Mouse (Mus musculus): ENCODE measurements at regions not wholly inside any gene's neighbourhood (a gene's known extent, or its start where the extent isn't known, plus 50 kb on each side); places are given as distances from the start of the nearest gene placed in this dataset.

DNA sequence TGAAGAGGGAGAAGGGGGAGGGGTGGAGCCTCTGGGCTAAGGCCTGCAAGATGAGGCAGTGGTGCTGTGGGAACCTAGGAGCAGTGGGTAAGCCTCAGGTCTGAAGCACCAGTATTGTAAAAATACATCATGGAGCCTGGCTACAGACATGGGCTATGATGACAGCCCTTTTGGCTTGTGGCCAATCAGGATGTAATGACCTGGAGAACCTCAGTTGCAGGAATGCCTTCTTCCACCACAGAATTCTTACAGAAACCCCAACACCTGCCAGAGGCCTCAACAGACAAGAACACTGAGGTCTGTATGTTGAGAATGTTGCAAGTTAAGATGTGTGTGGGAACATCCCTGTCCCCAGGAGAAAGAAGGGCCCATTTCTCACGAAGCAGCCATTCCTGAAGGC, 172.1 kb downstream of the Mtx2 start:
- no peak for DNase-seq (ENCODE audit: low spot score)
- Histone ChIP-seq H3K36me3 (no peaks in the 10 kb centered on the region), H3K4me1 (peaks cover 12% of the 10 kb centered on the region; the same call in 1 of the 2 replicates), H3K27ac (no peak overlapping the region), H3K9me3 (no peaks in the 10 kb centered on the region), H3K27me3 (ENCODE audit: insufficient read depth, poor library complexity, severe bottlenecking) (no peaks in the 10 kb centered on the region), H3K4me3 (no peak overlapping the region)
- 82% methylated on average over 1 of the region's 1 CpGs for WGBS

DNA sequence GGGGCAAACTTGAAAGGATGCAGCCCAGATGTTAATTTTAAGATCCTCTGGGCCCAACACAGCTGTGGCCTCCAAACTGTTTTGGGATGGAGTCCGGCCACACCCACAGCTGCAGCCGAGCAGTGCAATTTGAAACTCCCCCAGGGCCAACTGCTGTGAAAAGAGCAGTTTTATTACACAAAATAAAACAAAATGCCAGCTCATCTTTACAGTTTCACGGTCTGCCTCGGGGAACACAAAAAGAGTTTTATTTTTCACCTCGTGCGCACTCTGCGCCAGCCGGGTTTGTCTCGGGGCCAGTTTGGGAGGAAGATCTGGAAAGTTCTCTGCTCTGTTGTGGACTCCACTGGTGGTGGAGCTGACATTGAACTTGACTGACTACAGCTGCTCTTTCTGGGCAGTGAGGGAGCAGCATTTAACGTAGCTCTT, 174.8 kb downstream of the Mtx2 start:
- DNase-seq (ENCODE audit: low spot score), result no peak
- H3K4me3 ChIP-seq, result no peak overlapping the region
- no peaks in the 10 kb centered on the region for H3K36me3 ChIP-seq
- H3K9me3 ChIP-seq, result no peaks in the 10 kb centered on the region
- peaks cover 12% of the 10 kb centered on the region; the same call in 1 of the 2 replicates for H3K4me1 ChIP-seq
- no peak overlapping the region for H3K27ac ChIP-seq
- H3K27me3 ChIP-seq (ENCODE audit: insufficient read depth, poor library complexity, severe bottlenecking), result no peaks in the 10 kb centered on the region
- WGBS, result 72% methylated on average over 10 of the region's 10 CpGs

DNA sequence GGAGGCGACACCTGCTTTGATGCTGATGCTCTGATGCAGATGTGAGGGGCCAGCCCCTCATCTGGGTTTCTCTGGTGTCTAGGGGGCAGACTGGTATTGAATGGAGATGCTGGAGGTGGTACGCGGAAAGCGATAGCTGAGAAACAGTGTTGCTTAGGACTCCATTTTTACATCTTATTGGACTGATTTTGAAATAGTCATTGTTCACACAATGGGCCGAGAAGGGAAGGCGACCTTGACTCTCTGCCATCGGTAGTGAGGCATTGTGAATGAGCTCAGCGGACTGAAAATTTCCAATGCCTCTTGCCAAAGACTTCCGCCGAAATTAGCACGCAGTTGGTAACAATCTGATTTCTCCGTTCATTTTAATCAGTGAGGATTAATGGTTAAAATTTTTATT, 177.0 kb downstream of the Mtx2 start:
- no peak overlapping the region for H3K4me3 ChIP-seq
- H3K36me3 ChIP-seq, result no peaks in the 10 kb centered on the region
- DNase-seq (ENCODE audit: low spot score), result no peak
- 90% methylated on average over 12 of the region's 12 CpGs for WGBS
- H3K27ac ChIP-seq, result no peak overlapping the region
- peaks cover 12% of the 10 kb centered on the region; the same call in 1 of the 2 replicates for H3K4me1 ChIP-seq
- no peaks in the 10 kb centered on the region for H3K9me3 ChIP-seq
- no peaks in the 10 kb centered on the region for H3K27me3 ChIP-seq (ENCODE audit: insufficient read depth, poor library complexity, severe bottlenecking)

DNA sequence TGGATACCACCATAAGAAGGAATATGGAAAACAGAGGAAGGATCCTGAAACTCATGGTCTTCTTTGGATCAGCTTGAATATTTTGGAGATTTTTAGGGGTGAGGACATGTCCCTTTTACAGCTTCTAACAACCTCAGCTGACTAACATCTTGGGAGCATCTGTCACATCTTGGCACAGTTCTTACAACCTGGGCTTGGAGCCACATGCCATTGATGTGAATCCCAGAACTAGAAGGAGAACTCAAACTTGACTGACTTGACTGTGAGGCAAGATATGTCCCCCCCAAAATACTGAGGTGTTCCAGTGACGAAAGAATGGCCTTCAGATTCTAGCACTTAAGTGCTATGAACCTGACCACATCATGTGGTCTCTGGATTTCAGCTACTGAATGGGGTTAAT, 182.5 kb downstream of the Mtx2 start:
- Histone ChIP-seq H3K4me3 (no peak overlapping the region), H3K4me1 (peaks cover 14% of the 10 kb centered on the region), H3K27me3 (ENCODE audit: insufficient read depth, poor library complexity, severe bottlenecking) (no peaks in the 10 kb centered on the region), H3K36me3 (no peaks in the 10 kb centered on the region), H3K9me3 (no peaks in the 10 kb centered on the region), H3K27ac (no peak overlapping the region)
- no peak for DNase-seq (ENCODE audit: low spot score)
- 85% methylated on average over 1 of the region's 1 CpGs for WGBS

DNA sequence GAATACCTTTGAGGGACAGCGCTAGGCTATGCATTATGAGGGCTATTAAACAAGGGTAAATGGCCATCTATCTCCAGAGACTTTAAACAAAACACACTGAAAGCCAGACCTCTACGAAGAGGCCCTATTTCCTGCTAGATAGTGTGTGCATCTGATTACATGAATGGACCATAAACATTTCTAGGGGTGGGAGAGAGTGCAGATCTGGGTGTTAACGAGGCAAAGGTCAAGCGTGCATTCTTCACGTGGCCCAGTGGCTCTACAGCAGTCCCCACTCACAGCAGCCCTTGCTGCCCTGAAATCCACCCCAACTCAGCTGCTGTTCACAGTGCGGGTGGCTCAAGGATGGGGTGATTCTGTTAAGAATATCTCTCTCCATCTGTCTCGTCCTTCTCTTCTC, 185.0 kb downstream of the Mtx2 start:
- no peaks in the 10 kb centered on the region for H3K9me3 ChIP-seq
- no peak overlapping the region for H3K4me3 ChIP-seq
- peaks cover 14% of the 10 kb centered on the region for H3K4me1 ChIP-seq
- peak; percentile 27 for DNase-seq (ENCODE audit: low spot score)
- H3K27ac ChIP-seq, result 0 out of 2 replicates have a peak overlapping the region, but pooled peaks have one; percentile 52
- no peaks in the 10 kb centered on the region for H3K36me3 ChIP-seq
- 52% methylated on average over 7 of the region's 7 CpGs for WGBS
- no peaks in the 10 kb centered on the region for H3K27me3 ChIP-seq (ENCODE audit: insufficient read depth, poor library complexity, severe bottlenecking)

DNA sequence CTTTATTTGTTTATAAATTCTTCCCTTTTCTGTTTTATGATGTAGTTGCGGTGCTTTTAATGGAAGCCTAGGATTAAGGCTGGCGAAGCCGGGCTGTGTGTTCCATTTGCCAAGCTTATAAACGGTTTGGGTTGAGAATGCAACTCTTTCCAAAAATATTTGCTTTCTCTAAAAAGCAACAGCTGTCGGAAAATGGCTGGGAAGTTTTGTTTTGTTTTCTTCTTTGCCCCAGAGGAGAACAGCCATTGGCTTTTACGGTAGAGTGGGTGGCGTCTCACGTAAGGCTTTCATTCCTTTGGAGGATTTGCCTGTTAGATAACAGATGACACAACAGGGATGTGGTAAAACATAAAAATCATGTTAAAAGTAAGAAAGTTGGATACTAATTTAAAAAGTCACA, 186.4 kb downstream of the Mtx2 start:
- H3K27me3 ChIP-seq (ENCODE audit: insufficient read depth, poor library complexity, severe bottlenecking), result no peaks in the 10 kb centered on the region
- no peak for DNase-seq (ENCODE audit: low spot score)
- 51% methylated on average over 8 of the region's 8 CpGs for WGBS
- H3K4me1 ChIP-seq, result peaks cover 14% of the 10 kb centered on the region
- no peaks in the 10 kb centered on the region for H3K9me3 ChIP-seq
- no peaks in the 10 kb centered on the region for H3K36me3 ChIP-seq
- no peak overlapping the region for H3K27ac ChIP-seq
- H3K4me3 ChIP-seq, result no peak overlapping the region

DNA sequence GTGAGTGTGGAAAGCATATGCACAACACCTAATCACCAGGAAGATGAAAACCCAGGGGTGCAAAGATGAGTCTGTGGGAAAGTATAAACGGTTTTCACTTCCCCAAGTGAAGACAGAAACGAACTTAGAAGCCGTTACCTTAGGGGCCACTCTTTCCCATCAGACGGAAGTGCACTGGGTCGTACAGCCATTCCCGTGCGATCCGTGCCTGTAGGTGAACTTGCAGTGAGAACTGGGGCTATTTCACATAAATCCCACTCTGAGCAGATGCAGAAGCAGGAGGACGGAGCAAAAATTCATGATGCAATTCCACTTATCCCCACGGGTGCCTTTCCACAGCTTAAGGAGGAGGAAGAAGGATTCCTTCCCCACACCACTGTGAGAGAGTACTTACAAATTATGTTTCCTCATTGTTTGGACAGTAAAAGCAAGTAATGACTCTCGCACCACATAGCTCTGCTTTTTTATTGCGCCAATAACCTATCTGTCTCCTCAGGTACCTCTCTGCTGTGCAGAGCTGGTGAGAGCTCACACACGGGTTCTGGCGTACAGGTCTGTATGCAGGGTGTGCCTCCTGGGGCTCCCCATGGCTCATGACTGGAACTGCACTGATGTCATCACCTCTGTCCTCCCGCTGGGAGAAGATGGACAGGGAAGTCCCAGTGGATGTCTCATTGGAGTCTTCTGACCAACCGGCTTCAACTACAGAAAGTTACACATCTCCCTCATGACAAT, 189.6 kb downstream of the Mtx2 start:
- H3K27me3 ChIP-seq (ENCODE audit: insufficient read depth, poor library complexity, severe bottlenecking), result no peaks in the 10 kb centered on the region
- WGBS, result 83% methylated on average over 16 of the region's 16 CpGs
- DNase-seq (ENCODE audit: low spot score), result no peak

DNA sequence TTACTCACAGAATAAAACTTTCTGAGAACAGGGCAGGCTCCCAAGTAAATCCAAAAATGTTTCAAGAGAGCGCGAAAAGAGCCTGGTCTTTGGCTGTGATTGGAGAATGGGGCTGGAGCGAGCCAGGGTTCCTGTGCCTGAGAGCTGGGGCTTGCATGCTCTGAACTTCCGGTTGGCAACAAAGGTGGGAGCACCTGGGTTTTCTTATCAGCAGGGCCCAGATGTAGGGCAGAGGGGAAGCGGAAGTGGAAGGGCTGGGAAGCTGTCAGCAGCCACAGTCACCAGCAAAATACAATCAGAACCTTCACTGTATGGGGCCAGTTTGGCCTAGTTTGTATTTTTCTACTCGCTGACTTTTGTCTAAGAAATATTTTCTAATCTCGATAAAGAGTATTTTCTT, 193.9 kb downstream of the Mtx2 start:
- 59% methylated on average over 7 of the region's 7 CpGs for WGBS
- H3K4me3 ChIP-seq, result no peak overlapping the region
- no peaks in the 10 kb centered on the region for H3K36me3 ChIP-seq

More for the DNA sequence above, 189.6 kb downstream of the Mtx2 start:
- H3K36me3 ChIP-seq, result no peaks in the 10 kb centered on the region
- H3K9me3 ChIP-seq, result no peaks in the 10 kb centered on the region
- H3K4me3 ChIP-seq, result no peak overlapping the region
- peaks cover 14% of the 10 kb centered on the region for H3K4me1 ChIP-seq
- H3K27ac ChIP-seq, result no peak overlapping the region

DNA sequence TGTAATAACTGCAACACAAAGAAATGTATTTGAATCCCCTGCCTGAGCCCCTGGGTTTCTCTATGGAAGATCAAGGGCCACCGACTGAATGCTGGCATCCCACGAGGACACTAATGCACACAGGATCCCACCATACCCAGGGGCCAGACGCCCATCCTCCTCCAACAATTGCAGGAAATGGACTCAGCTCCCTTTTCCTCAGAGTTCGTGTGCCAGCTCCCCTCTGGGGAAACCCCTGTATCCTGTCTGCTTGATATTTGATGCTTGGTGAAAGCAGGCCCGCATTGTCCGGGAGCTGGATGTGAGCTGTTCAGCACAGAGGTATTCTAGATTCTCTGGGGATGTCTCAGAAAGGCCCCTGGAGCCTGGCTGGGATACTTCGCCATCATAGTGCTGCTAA, 196.0 kb downstream of the Mtx2 start:
- Histone ChIP-seq H3K27me3 (ENCODE audit: insufficient read depth, poor library complexity, severe bottlenecking) (no peaks in the 10 kb centered on the region), H3K36me3 (no peaks in the 10 kb centered on the region), H3K27ac (peak overlapping the region; percentile 37; the same call in 1 of the 2 replicates), H3K9me3 (no peaks in the 10 kb centered on the region), H3K4me1 (peaks cover 9% of the 10 kb centered on the region; the same call in 1 of the 2 replicates), H3K4me3 (no peak overlapping the region)
- WGBS, result 32% methylated on average over 7 of the region's 7 CpGs
- DNase-seq (ENCODE audit: low spot score), result peak; percentile 76

More for the DNA sequence above, 193.9 kb downstream of the Mtx2 start:
- Histone ChIP-seq H3K27me3 (ENCODE audit: insufficient read depth, poor library complexity, severe bottlenecking) (no peaks in the 10 kb centered on the region), H3K4me1 (peaks cover 9% of the 10 kb centered on the region; the same call in 1 of the 2 replicates), H3K27ac (no peak overlapping the region), H3K9me3 (no peaks in the 10 kb centered on the region)
- no peak for DNase-seq (ENCODE audit: low spot score)

DNA sequence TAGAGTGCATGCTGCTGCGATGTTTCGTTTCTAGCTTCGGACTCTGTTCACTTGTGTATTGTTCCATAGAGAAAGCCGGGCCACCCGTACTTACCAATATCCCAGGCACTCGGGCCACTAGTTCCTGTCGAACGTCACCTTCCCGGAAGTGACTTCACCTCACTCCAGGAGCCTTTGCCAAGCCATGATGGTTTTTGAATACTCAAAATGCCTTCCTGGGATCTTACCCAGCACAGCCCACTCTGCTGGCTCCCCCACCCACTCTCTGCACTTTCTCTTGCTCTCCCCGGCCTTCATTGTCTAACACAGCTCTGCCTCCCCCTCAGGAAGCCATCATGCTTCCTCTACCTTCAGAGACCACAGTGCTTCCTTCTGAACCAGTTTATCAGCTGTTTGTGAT, 202.5 kb downstream of the Mtx2 start:
- 42% methylated on average over 10 of the region's 10 CpGs for WGBS
- Histone ChIP-seq H3K36me3 (no peaks in the 10 kb centered on the region), H3K27ac (peak overlapping the region; percentile 57), H3K4me1 (peaks cover 22% of the 10 kb centered on the region), H3K27me3 (ENCODE audit: insufficient read depth, poor library complexity, severe bottlenecking) (no peaks in the 10 kb centered on the region), H3K9me3 (no peaks in the 10 kb centered on the region), H3K4me3 (no peak overlapping the region)
- DNase-seq (ENCODE audit: low spot score), result peak; percentile 53

DNA sequence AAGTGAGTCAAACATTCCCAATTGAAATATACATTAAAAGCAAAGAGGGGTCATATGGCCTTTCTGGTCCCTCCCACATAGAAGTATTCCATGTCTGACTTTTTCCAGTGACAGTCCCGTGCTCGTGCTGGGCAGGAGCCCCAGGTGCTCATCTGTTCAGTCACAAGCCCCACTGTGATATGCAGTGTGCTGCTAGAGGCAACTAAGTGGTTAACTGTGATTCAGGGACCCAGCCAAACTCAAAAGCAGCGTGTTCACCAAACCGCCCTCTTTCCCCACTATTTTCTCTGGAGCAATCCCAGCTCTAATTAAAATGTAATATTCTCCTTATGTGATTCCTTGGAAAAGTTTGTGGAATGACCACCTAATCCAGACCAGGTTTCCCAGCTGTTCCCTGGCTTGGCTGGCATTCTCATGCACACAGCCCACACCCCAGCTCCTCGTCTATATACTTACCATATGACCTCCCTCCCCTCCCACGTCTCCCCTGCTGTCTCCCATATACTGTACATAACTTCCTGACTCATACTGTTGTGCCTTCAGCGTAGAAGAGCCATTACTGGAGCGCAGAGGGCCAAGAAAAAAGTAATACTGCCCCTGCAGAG, 203.6 kb downstream of the Mtx2 start:
- 51% methylated on average over 8 of the region's 8 CpGs for WGBS
- Histone ChIP-seq H3K36me3 (no peaks in the 10 kb centered on the region), H3K4me1 (peaks cover 22% of the 10 kb centered on the region), H3K27ac (no peak overlapping the region), H3K9me3 (no peaks in the 10 kb centered on the region), H3K4me3 (no peak overlapping the region), H3K27me3 (ENCODE audit: insufficient read depth, poor library complexity, severe bottlenecking) (no peaks in the 10 kb centered on the region)
- peak; percentile 74 for DNase-seq (ENCODE audit: low spot score)

DNA sequence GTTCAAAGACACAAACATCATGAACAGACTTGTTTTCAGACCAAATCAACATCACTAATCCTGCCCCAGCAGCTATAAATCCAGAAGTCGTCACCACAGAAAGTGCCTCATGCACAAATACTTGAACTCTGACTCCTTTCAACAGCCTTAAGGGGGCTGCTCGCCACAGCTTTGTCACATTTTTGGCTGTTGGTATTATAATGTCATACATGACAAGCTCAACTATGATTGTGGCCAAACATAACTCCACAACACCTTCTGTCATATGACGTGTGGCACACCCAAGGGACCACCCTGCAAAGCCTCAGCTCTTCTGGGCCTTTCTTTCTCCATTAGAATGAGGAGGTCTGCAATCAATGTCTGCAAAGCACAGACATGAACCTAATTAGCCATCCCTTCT, 209.1 kb downstream of the Mtx2 start:
- WGBS, result 75% methylated on average over 3 of the region's 3 CpGs
- DNase-seq (ENCODE audit: low spot score), result peak; percentile 43

DNA sequence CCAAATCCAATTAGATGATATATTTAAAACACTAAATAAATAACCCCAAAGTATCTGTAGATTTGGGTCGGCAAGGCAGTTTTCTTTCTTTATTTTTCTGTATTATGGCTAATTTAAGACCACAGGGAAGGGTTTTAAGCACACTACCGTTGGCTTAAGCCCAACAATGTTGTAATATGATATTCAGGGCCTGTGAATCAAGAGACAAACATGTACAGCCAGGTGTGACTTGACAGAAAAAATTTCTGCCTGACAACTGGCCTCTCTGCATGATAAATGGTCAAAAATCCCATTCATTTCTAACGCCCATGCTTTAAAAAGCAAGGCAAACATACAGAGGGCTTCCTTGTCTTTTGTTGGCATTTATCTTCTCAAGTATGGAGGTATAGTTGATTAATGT, 213.5 kb downstream of the Mtx2 start:
- 38% methylated on average over 3 of the region's 3 CpGs for WGBS
- DNase-seq (ENCODE audit: low spot score), result peak; percentile 35
- Histone ChIP-seq H3K9me3 (no peaks in the 10 kb centered on the region), H3K4me1 (no peaks in the 10 kb centered on the region; the same call in 1 of the 2 replicates), H3K36me3 (no peaks in the 10 kb centered on the region), H3K27ac (no peak overlapping the region), H3K27me3 (ENCODE audit: insufficient read depth, poor library complexity, severe bottlenecking) (no peaks in the 10 kb centered on the region), H3K4me3 (no peak overlapping the region)

More for the DNA sequence above, 209.1 kb downstream of the Mtx2 start:
- no peak overlapping the region for H3K4me3 ChIP-seq
- no peaks in the 10 kb centered on the region for H3K9me3 ChIP-seq
- no peaks in the 10 kb centered on the region for H3K27me3 ChIP-seq (ENCODE audit: insufficient read depth, poor library complexity, severe bottlenecking)
- H3K4me1 ChIP-seq, result no peaks in the 10 kb centered on the region; the same call in 1 of the 2 replicates
- H3K36me3 ChIP-seq, result no peaks in the 10 kb centered on the region
- no peak overlapping the region for H3K27ac ChIP-seq
